Mouse (Mus musculus): ENCODE measurements at regions not wholly inside any gene's neighbourhood (a gene's known extent, or its start where the extent isn't known, plus 50 kb on each side); places are given as distances from the start of the nearest gene placed in this dataset.

DNA sequence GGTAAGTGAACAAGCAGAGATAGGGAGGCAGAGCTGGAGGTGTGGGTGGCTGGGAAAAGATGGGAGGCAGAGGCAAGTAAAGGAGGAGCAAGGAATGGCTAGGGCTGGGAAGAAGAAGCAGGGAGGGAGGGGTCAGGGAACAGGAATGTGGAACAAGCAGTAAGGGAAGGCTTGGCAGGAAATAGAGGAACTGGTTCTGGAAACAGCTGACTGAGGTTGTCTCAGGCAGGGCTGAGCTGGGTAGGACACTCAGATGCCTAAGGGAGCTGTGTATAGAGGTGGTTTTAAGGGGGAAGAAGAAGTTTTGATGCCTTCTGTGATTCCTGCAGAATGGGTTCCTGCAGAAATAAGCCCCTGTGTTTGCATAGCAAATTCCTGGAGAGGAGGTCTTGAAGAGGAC lies 92.7 kb downstream of the Nucb2 start:
- intact Hi-C loops (cut with DNase I) = no loop called here
- Histone ChIP-seq H3K27ac (no peak overlapping the region), H3K4me3 (no peak overlapping the region)
- no peak for DNase-seq
- no peak for TF ChIP-seq CTCF (IDR thresholded peaks at IDR 0.05)

GRCm38 (mm10) chr7:116600340-116600739 lies 96.2 kb downstream of the Nucb2 start:
- Histone ChIP-seq H3K27ac (no peak overlapping the region), H3K4me3 (no peak overlapping the region)
- DNase-seq = no peak
- no peak for TF ChIP-seq CTCF (IDR thresholded peaks at IDR 0.05)
- intact Hi-C loops (cut with DNase I) = loop anchor here (10.0 kb wide), 1 partner anchor 266 kb away; the partner anchor contains the start of gene Rps13

DNA sequence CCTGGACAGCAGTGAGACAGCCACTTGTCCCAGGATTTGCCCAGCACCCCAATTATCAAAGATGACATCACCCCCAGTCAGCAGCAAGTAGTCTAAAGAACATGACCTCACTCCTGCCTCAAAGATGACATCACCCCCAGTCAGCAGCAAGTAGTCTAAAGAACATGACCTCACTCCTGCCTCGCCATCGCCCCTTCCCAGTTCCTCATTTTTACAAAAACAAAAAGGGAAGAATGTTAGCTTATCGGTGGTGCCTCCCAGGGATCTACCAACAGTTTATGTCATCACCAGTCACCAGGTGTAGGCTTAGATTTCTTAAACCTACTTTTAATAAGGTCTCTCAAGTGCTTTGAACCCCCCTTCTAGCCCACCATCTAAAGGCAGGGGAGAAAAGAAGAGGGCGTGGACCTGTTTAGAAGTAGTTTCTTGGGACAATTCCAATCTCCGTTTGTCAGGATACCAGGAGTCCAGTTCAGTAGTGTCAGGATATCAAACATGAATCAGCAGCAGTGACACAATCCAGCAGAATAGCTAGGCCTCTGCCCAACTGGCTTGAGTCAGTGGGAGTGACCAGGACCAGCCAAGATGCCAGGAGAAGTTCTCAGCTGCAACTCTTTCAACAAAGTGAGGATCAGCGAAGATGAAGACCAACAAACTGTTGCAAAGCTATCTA lies 99.1 kb downstream of the Nucb2 start:
- no peak for TF ChIP-seq CTCF (IDR thresholded peaks at IDR 0.05)
- H3K27ac ChIP-seq = no peak overlapping the region
- DNase-seq = no peak
- H3K4me3 ChIP-seq = no peak overlapping the region
- intact Hi-C loops (cut with DNase I) = loop anchor here (10.0 kb wide), 1 partner anchor 269 kb away; the partner anchor contains the start of gene Rps13

GRCm38 (mm10) chr7:116603840-116604194 lies 99.6 kb downstream of the Nucb2 start:
- TF ChIP-seq CTCF (IDR thresholded peaks at IDR 0.05) = no peak
- H3K27ac ChIP-seq = no peak overlapping the region
- intact Hi-C loops (cut with DNase I) = loop anchor here (10.0 kb wide), 1 partner anchor 269 kb away; the partner anchor contains the start of gene Rps13
- DNase-seq = no peak
- H3K4me3 ChIP-seq = no peak overlapping the region

DNA sequence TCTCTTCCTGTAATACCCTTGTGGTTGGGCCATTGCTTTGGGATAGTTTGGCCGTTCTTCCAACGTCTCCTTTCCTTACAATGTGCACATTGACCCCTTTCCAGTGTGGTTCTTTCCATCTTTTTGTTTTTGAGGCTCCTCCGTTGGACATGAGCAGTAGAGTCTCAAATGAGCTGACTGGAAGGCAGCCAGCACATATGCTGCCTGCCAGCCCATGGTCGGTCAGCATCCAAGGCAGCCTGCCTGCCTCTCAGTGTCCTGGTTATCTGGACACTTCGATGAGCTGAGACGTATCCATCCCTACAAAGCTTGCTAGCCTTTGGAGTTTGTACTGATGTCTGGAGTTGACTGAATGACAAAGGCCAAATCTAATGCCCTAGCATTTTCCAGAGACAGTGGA lies 102.1 kb downstream of the Nucb2 start:
- TF ChIP-seq CTCF (IDR thresholded peaks at IDR 0.05) = no peak
- Histone ChIP-seq H3K4me3 (no peak overlapping the region), H3K27ac (no peak overlapping the region)
- DNase-seq = no peak
- intact Hi-C loops (cut with DNase I) = loop anchor here (5.0 to 10.0 kb wide), 2 partner anchors 271 to 359 kb away; partner anchors contain the start of gene Rps13

GRCm38 (mm10) chr7:116606751-116607483 lies 102.7 kb downstream of the Nucb2 start:
- no peak for TF ChIP-seq CTCF (IDR thresholded peaks at IDR 0.05)
- no peak for DNase-seq
- Histone ChIP-seq H3K4me3 (no peak overlapping the region), H3K27ac (no peak overlapping the region)
- intact Hi-C loops (cut with DNase I) = loop anchor here (5.0 to 10.0 kb wide), 2 partner anchors 272 to 360 kb away; partner anchors contain the start of gene Rps13

DNA sequence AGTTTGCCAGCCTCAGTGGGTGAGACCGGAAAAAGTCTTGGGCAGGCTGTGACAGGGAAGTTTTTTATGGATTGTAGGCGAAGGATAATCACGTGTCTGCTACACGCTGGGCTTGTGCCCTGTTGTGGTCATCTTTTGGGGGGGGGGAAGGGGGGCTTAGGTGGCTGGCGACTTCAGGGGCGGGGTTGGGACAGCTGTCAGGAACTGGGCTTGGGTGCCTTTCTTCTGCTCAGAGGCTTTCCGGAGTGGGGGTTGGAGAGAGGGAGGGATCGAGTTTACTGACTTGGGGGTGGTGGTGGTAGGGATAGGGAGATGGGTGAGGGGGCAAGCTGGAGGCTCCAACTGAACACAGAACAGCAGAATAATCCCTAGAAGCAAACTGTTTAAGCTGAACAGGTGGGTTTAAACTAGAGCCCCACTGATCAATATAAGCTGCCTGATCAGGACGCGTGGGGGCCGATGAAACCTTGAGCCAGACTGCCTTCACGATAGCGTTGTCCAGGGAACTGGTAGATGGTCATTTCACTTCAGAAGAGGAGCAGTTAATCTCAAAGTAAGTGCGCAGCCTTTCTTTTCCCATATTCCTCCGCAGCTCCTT lies 103.6 kb downstream of the Nucb2 start:
- no peak for DNase-seq
- peak overlapping the region; percentile 66 for H3K4me3 ChIP-seq
- peak overlapping the region; percentile 61 for H3K27ac ChIP-seq
- TF ChIP-seq CTCF (IDR thresholded peaks at IDR 0.05) = no peak
- intact Hi-C loops (cut with DNase I) = loop anchor here (1.0 to 10.0 kb wide), 3 partner anchors 76 to 360 kb away; partner anchors contain the start of gene Rps13

DNA sequence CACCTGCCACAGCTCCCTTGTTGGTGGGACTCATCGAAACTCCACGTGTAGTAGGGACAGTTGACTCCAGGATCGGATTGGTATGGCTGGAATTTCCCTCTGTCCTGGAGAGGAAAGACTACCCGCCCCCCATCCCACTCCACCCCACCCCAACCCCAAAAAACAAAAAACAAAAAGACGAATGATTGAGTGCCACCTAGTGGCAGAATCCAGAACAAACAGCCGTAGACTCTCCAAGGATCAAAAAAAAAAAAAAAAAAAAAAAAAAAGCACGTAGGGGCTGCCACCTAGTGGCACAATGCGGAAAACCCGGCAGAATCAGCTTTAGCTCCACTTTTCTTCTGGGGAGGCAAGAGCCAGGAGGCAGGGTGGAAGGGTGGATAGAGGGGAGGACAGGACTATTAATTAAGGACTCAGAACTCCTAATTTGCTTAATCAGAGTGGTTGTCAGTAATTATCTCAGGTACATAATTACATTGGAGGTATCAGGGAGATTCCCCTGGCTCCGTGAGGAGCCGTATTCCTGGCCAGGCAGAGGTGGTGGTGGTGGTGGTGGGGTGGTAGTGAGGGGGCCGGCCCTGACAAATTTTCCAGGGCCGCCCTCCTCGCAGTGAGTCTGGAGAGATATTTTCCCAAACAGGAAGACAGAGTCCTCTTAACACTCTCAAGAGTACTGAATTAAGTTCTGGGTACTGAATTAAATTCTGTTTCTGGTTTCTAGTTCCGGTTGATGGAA lies 104.3 kb downstream of the Nucb2 start:
- intact Hi-C loops (cut with DNase I) = loop anchor here (1.0 to 10.0 kb wide), 3 partner anchors 77 to 361 kb away; partner anchors contain the start of gene Rps13
- peak overlapping the region; percentile 61 for H3K27ac ChIP-seq
- TF ChIP-seq CTCF (IDR thresholded peaks at IDR 0.05) = peak; percentile 71
- DNase-seq = peak; percentile 57
- peak overlapping the region; percentile 66 for H3K4me3 ChIP-seq

DNA sequence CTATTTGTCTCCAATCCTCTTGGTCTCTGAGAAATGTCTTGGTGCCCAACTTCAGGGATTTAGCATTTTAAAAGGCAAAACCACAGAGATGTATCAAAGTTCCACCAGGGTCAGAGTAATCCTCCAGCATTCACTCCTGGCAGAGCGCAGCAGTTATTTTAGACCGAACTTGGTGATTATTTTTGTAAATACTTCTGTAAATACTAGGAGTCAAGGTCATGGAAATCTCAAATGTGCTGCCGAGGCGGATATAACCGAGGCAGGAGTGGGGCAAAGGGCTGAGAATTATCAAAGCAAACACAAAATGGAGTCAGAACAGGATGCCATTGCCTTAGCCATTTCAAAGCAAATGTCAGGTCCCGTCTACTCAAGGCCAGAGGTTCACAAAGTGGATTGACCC lies 105.2 kb downstream of the Nucb2 start:
- intact Hi-C loops (cut with DNase I) = loop anchor here (5.0 to 10.0 kb wide), 2 partner anchors 275 to 362 kb away; partner anchors contain the start of gene Rps13

DNA sequence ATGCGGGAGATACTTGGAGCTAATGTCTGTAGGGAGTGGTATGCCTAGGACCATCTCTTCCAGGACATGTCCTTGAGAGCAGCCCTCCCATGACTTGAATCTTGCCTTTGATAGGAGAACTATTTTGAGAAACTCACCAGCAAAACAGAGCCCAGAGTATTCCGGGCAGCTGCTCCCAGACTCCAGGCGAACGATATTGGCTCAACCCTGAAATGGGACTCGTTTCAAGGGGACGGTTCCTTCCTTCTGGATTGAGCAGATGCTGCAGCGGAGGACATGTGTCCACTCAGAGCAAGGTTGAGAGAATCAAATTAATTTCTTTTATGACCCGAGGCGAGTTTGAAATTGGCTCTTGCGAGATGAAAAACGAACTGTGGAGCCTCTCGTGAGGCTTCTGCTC lies 105.7 kb downstream of the Nucb2 start:
- peak; percentile 34 for DNase-seq
- Histone ChIP-seq H3K27ac (no peak overlapping the region), H3K4me3 (no peak overlapping the region)
- intact Hi-C loops (cut with DNase I) = loop anchor here (5.0 to 10.0 kb wide), 2 partner anchors 275 to 363 kb away; partner anchors contain the start of gene Rps13
- no peak for TF ChIP-seq CTCF (IDR thresholded peaks at IDR 0.05)

More for the DNA sequence above, 105.2 kb downstream of the Nucb2 start:
- Histone ChIP-seq H3K4me3 (no peak overlapping the region), H3K27ac (no peak overlapping the region)
- no peak for DNase-seq
- no peak for TF ChIP-seq CTCF (IDR thresholded peaks at IDR 0.05)

- H3K4me3 ChIP-seq = no peak overlapping the region
- no peak for TF ChIP-seq CTCF (IDR thresholded peaks at IDR 0.05)
- DNase-seq = no peak
- no peak overlapping the region for H3K27ac ChIP-seq
- intact Hi-C loops (cut with DNase I) = no loop called here
Observed at GRCm38 (mm10) chr7:116615984-116616383, 111.8 kb downstream of the Nucb2 start.

GRCm38 (mm10) chr7:116619636-116620035 lies 115.5 kb downstream of the Nucb2 start:
- Histone ChIP-seq H3K27ac (no peak overlapping the region), H3K4me3 (no peak overlapping the region)
- no peak for TF ChIP-seq CTCF (IDR thresholded peaks at IDR 0.05)
- DNase-seq = no peak
- intact Hi-C loops (cut with DNase I) = no loop called here

All from gastrocnemius, adult 2 months (tissue).